Mouse (Mus musculus): ENCODE results near the gene Epha8.

DNA sequence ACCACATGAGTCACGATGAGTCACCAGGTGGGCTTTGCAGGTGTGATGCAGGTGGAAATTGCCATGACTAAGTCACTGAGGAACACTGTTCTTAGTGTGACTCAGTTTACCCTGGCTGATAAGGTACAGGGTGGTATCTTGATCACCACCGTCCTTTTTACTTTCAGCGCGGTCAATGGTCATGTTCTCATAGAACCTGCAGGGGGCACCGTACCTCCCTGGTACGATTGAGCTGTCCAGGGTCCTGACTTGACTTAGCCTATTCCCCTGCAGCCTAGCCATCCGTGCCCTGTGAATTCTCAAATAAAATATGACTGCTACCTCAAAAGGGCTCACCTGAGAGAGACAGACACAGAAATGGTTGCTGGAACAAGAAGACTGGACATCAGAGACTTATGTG lies 49.6 kb downstream of the Epha8 start:
- TF ChIP-seq CTCF (IDR thresholded peaks at IDR 0.05; ENCODE audit: extremely low read depth, insufficient read length, insufficient replicate concordance, low read depth, low read length) (peak; percentile 64; the same call in 1 of the 2 replicates), POLR2A (IDR thresholded peaks at IDR 0.05; ENCODE audit: low read depth, low read length) (no peak)

All from small intestine, adult 2 months (tissue).